Mouse (Mus musculus) heart, embryonic 14.5 days (tissue): ENCODE measurements at regions not wholly inside any gene's neighbourhood (a gene's known extent, or its start where the extent isn't known, plus 50 kb on each side); places are given as distances from the start of the nearest gene placed in this dataset.

Experiments used
- ATAC-seq: fragments of 200-750 bp; cut with Nextera tagmentation; 2 replicates; pipeline ENCODE4 v1.8.0; 2017; ENCODE audit warnings: low read depth, moderate TSS enrichment; ENCODE audit not compliant: insufficient number of reproducible peaks, insufficient read depth, low FRiP score
- H3K27ac ChIP-seq, 2 experiments: fragments of 200-500 bp in 1 of 2; fragments of 300-500 bp in 1 of 2; sonication (generic) in 1 of 2; replicated peaks in 1 of 2; 2 replicates each; pipeline ENCODE4 v1.5.1; 2012 to 2014; ENCODE audit warnings: low read depth in 2 of 2, low read length in 2 of 2, control low read depth in 1 of 2, mild to moderate bottlenecking in 1 of 2, mixed read lengths in 1 of 2; ENCODE audit not compliant: control insufficient read depth in 1 of 2, insufficient read depth in 1 of 2
- H3K27me3 ChIP-seq: fragments of 300-500 bp; sonication (generic); 2 replicates; pipeline ENCODE4 v1.6.1; 2014; ENCODE audit warnings: mild to moderate bottlenecking, low read length, control low read depth; ENCODE audit not compliant: control insufficient read depth, insufficient read depth
- H3K36me3 ChIP-seq: fragments of 300-500 bp; sonication (generic); 2 replicates; pipeline ENCODE4 v1.6.1; 2014; ENCODE audit warnings: mild to moderate bottlenecking, control low read depth, low read length, mixed read lengths; ENCODE audit not compliant: control insufficient read depth, insufficient read depth
- H3K4me1 ChIP-seq, 2 experiments: fragments of 200-500 bp in 1 of 2; fragments of 300-500 bp in 1 of 2; sonication (generic) in 1 of 2; 2 replicates each; pipeline ENCODE4 v1.6.1; 2012 to 2014; ENCODE audit warnings: low read length in 2 of 2, control low read depth in 1 of 2, mixed read lengths in 1 of 2; ENCODE audit not compliant: control insufficient read depth in 2 of 2, insufficient read depth in 2 of 2
- H3K4me2 ChIP-seq: fragments of 300-500 bp; sonication (generic); 2 replicates; pipeline ENCODE4 v1.6.1; 2014; ENCODE audit warnings: mild to moderate bottlenecking, low read length
- H3K4me3 ChIP-seq, 2 experiments: fragments of 200-500 bp in 1 of 2; fragments of 300-500 bp in 1 of 2; sonication (generic) in 1 of 2; 2 replicates each; pipeline ENCODE4 v1.5.1; 2012 to 2014; ENCODE audit warnings: low read length in 2 of 2, mild to moderate bottlenecking in 2 of 2, control low read depth in 1 of 2, low read depth in 1 of 2, moderate library complexity in 1 of 2; ENCODE audit not compliant: control insufficient read depth in 1 of 2, insufficient read depth in 1 of 2
- H3K9ac ChIP-seq: fragments of 300-500 bp; sonication (generic); 2 replicates; pipeline ENCODE4 v1.6.1; 2014; ENCODE audit warnings: mild to moderate bottlenecking, low read length
- H3K9me3 ChIP-seq: fragments of 300-500 bp; sonication (generic); 2 replicates; pipeline ENCODE4 v1.6.1; 2016; ENCODE audit warnings: low read length, control low read depth; ENCODE audit not compliant: control insufficient read depth
- WGBS: fragments of 180-500 bp; shearing (Covaris S2); extraction: QIAGEN DNeasy Blood & Tissue Kit; methylation state at CpG from one replicate; pipeline ENCODE4 v1.1.7; 2014; 5-methylcytosine and 5-hydroxymethylcytosine counted together

- Histone ChIP-seq H3K27ac (no peak overlapping the region), H3K9me3 (no peaks in the 10 kb centered on the region), H3K4me2 (no peak overlapping the region), H3K36me3 (no peaks in the 10 kb centered on the region), H3K9ac (no peak overlapping the region), H3K4me3 (no peak overlapping the region), H3K4me1 (peaks cover 0 to 2% of the 10 kb centered on the region in 2 experiments; a peak in 1 of 4 replicates), H3K27me3 (no peaks in the 10 kb centered on the region)
- no peak for ATAC-seq
- 85% methylated on average over 3 of the region's 3 CpGs for WGBS
These were observed 279.6 kb downstream of the Ets1 start for GRCm38 (mm10) chr9:32915633-32916032.

DNA sequence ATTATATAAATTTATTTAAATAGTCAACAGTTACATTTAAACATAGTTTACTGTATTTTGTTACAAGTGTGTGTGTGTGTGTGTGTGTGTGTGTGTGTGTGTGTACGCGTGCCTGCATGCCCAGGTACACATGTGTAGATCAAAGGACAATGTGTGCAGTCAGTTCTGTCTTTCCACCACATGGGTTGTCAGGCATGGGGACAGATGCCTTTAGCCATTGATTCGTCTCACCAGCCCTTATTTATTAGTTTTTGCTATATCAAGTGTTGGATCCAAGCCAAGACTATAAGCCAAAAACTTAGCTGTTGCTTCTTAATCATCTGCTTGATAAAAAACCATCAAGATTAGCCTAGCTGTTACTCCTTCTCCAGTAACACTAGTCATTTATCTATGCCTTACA, 280.7 kb downstream of the Ets1 start:
- H3K9me3 ChIP-seq, result no peaks in the 10 kb centered on the region
- H3K27ac ChIP-seq, result no peak overlapping the region
- no peak overlapping the region for H3K4me3 ChIP-seq
- H3K9ac ChIP-seq, result no peak overlapping the region
- H3K4me1 ChIP-seq, result no peaks in the 10 kb centered on the region
- H3K27me3 ChIP-seq, result no peaks in the 10 kb centered on the region
- WGBS, result 78% methylated on average over 3 of the region's 3 CpGs
- no peaks in the 10 kb centered on the region for H3K36me3 ChIP-seq
- no peak for ATAC-seq
- no peak overlapping the region for H3K4me2 ChIP-seq

- Histone ChIP-seq H3K4me1 (no peaks in the 10 kb centered on the region), H3K9ac (no peak overlapping the region), H3K36me3 (no peaks in the 10 kb centered on the region), H3K27me3 (no peaks in the 10 kb centered on the region), H3K4me2 (no peak overlapping the region), H3K4me3 (no peak overlapping the region), H3K27ac (no peak overlapping the region), H3K9me3 (no peaks in the 10 kb centered on the region)
- ATAC-seq, result no peak
These were observed 287.9 kb downstream of the Ets1 start for GRCm38 (mm10) chr9:32923925-32924324.

- no peaks in the 10 kb centered on the region for H3K27me3 ChIP-seq
- no peaks in the 10 kb centered on the region for H3K9me3 ChIP-seq
- ATAC-seq, result no peak
- H3K27ac ChIP-seq, result no peak overlapping the region
- H3K4me1 ChIP-seq, result no peaks in the 10 kb centered on the region
- H3K9ac ChIP-seq, result no peak overlapping the region
- H3K4me3 ChIP-seq, result no peak overlapping the region
- no peak overlapping the region for H3K4me2 ChIP-seq
- WGBS, result 87% methylated on average over 7 of the region's 7 CpGs
- H3K36me3 ChIP-seq, result no peaks in the 10 kb centered on the region
These were observed 288.4 kb downstream of the Ets1 start for GRCm38 (mm10) chr9:32924333-32924886.

- no peak for ATAC-seq
- Histone ChIP-seq H3K9ac (no peak overlapping the region), H3K4me3 (no peak overlapping the region), H3K27ac (no peak overlapping the region), H3K27me3 (no peaks in the 10 kb centered on the region), H3K4me1 (no peaks in the 10 kb centered on the region), H3K9me3 (no peaks in the 10 kb centered on the region), H3K4me2 (no peak overlapping the region), H3K36me3 (no peaks in the 10 kb centered on the region)
- 78% methylated on average over 6 of the region's 6 CpGs for WGBS
These were observed 289.0 kb downstream of the Ets1 start for GRCm38 (mm10) chr9:32925036-32925435.

DNA sequence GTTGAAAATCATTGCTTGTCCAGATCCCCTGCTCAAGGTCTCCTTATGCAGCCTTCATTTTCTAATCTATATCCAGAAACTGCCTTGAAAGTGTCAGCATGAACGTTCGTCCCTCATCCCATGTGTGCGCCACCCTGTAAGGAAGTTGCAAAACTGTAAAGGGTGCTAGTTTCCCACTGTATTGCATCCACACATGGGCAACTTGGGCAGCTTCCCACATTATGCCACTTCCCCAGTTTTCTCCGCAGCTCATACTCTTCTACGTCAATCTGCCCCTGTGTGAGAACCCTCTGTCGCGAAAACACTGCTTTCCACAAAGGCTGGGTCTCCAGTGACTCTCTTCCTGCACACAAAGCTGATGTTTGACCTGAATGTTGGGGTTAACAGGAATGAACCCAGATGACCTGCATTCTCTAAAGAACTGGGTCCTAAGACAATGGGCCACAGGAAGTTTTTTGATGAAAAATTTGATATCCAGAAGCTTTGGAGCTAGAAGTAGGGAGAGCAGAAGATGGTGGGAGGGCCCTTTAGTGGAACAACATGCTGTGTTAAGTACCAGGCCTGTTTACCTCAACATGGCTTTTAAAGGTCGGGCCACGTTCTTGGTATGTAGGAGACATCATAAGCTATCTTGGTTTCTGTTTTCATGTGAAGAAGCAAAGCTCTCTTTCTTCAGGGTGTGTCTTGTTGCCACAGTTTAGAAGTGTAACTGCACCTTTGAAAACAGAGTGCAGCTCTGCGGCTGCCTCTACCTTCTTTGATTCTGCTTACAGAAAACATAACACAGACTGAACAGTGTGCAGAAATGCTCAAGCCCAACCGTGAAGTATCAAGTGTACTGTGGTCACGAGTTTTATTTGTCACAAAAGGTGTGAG, 289.9 kb downstream of the Ets1 start:
- H3K27ac ChIP-seq, result no peak overlapping the region
- ATAC-seq, result no peak
- H3K4me1 ChIP-seq, result no peaks in the 10 kb centered on the region
- no peaks in the 10 kb centered on the region for H3K36me3 ChIP-seq
- no peak overlapping the region for H3K4me3 ChIP-seq
- no peaks in the 10 kb centered on the region for H3K27me3 ChIP-seq
- no peak overlapping the region for H3K9ac ChIP-seq
- H3K4me2 ChIP-seq, result no peak overlapping the region
- WGBS, result 68% methylated on average over 12 of the region's 12 CpGs
- H3K9me3 ChIP-seq, result no peaks in the 10 kb centered on the region

DNA sequence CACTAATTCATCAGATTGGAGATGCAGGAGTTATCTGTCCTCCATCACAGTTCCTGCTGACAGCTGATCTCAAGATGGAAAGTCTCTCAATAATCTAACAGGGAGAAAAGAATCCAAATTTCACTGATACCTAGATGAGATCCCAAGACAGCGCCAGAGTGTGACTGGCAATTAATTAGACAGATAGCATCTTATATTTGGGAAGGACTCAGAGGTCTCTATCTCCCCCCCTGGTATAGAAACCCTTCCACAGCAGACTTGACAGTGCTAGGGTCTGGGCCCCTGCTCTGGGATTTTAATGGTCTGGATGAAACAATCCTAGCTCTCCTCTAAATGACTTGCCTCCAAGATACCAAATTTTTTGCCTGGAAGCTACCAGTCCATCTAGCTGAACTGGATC, 291.6 kb downstream of the Ets1 start:
- H3K4me3 ChIP-seq, result no peak overlapping the region
- no peak for ATAC-seq
- no peaks in the 10 kb centered on the region for H3K9me3 ChIP-seq
- peaks cover 5% of the 10 kb centered on the region in 2 experiments; a peak in 3 of 4 replicates for H3K4me1 ChIP-seq
- no peaks in the 10 kb centered on the region for H3K27me3 ChIP-seq
- no peak overlapping the region for H3K4me2 ChIP-seq
- H3K9ac ChIP-seq, result no peak overlapping the region
- H3K36me3 ChIP-seq, result no peaks in the 10 kb centered on the region
- WGBS, result 89% methylated on average over 1 of the region's 1 CpGs
- no peak overlapping the region for H3K27ac ChIP-seq
